Mouse (Mus musculus) bone marrow, adult 2 months (tissue): ENCODE data around the gene Fmo2. TPM values are rescaled to one million over a fixed set of nuclear protein-coding genes. Genes with fewer than 3 reads are reported as not detected.

Experiments used
- H3K27ac ChIP-seq: fragments of 200-500 bp; 2 replicates; pipeline ENCODE4 v1.5.1; 2012; ENCODE audit warnings: low read depth, mild to moderate bottlenecking, control low read depth, inconsistent platforms, low read length; ENCODE audit not compliant: control insufficient read depth, poor library complexity, insufficient read depth
- H3K4me1 ChIP-seq: fragments of 200-500 bp; 2 replicates; pipeline ENCODE4 v1.6.1; 2011; ENCODE audit warnings: low read length; ENCODE audit not compliant: control insufficient read depth, insufficient read depth
- H3K4me3 ChIP-seq: fragments of 200-500 bp; replicated peaks from 2 replicates; pipeline ENCODE3; 2011; ENCODE audit warnings: mild to moderate bottlenecking, low read depth, low read length, control low read depth; ENCODE audit not compliant: control insufficient read depth
- CTCF ChIP-seq: fragments of 200-500 bp; IDR thresholded peaks from 2 replicates; pipeline ENCODE4 v1.5.1; 2011; ENCODE audit warnings: low read length, control low read depth; ENCODE audit not compliant: control insufficient read depth, insufficient read depth
- POLR2A ChIP-seq: fragments of 200-500 bp; IDR thresholded peaks from 2 replicates; pipeline ENCODE4 v1.6.1; 2011; ENCODE audit warnings: low read depth, mild to moderate bottlenecking, control low read depth, low read length, borderline replicate concordance; ENCODE audit not compliant: control insufficient read depth
- WGBS: fragments of 180-500 bp; shearing (Covaris S2); methylation state at CpG from one replicate; pipeline ENCODE4 v1.1.7; 2018; 5-methylcytosine and 5-hydroxymethylcytosine counted together
- polyA plus RNA-seq: library from polyadenylated mRNA; stranded (reverse); fragments of >200 nt; gene quantifications from 2 replicates; pipeline ENCODE4 v1.2.4, GENCODE M21; 2011; ENCODE audit warnings: low replicate concordance; ENCODE audit not compliant: missing spikeins, insufficient read depth, insufficient read length

Fmo2 gene
- polyA plus RNA-seq = 11.6 and 12.1 TPM in 2 replicates

- TF ChIP-seq CTCF (no peak), POLR2A (no peak)
- no peak within 1 kb of the TSS for H3K27ac ChIP-seq
- H3K4me1 ChIP-seq = no peaks in the 10 kb centered on the region
- WGBS = 66% methylated on average over 14 of the region's 14 CpGs
- no peak within 1 kb of the TSS for H3K4me3 ChIP-seq
Observed at GRCm38 (mm10) chr1:162897838-162898811, at the start of gene Fmo2. Gene Fmo2 (minus strand): TSS chr1:162898726.

- TF ChIP-seq CTCF = no peak
- TF ChIP-seq POLR2A = no peak
- H3K27ac ChIP-seq = no peak overlapping the region
- WGBS = 84% methylated on average over 6 of the region's 6 CpGs
- H3K4me1 ChIP-seq = no peaks in the 10 kb centered on the region
- no peak overlapping the region for H3K4me3 ChIP-seq
Observed at GRCm38 (mm10) chr1:162947934-162948333, 49.4 kb upstream of the Fmo2 start.

GRCm38 (mm10) chr1:162946837-162947558 is 48.5 kb upstream of the Fmo2 start:
- Histone ChIP-seq H3K27ac (no peak overlapping the region), H3K4me1 (no peaks in the 10 kb centered on the region), H3K4me3 (no peak overlapping the region)
- TF ChIP-seq POLR2A = no peak
- no peak for TF ChIP-seq CTCF
- 80% methylated on average over 4 of the region's 4 CpGs for WGBS

GRCm38 (mm10) chr1:162943700-162944099 is 45.2 kb upstream of the Fmo2 start:
- TF ChIP-seq POLR2A (no peak), CTCF (no peak)
- 28% methylated on average over 6 of the region's 6 CpGs for WGBS
- no peak overlapping the region for H3K27ac ChIP-seq
- H3K4me3 ChIP-seq = no peak overlapping the region
- H3K4me1 ChIP-seq = no peaks in the 10 kb centered on the region

- H3K4me3 ChIP-seq = no peak overlapping the region
- no peaks in the 10 kb centered on the region for H3K4me1 ChIP-seq
- no peak for TF ChIP-seq POLR2A
- TF ChIP-seq CTCF = no peak
- H3K27ac ChIP-seq = no peak overlapping the region
- 74% methylated on average over 4 of the region's 4 CpGs for WGBS
Observed at GRCm38 (mm10) chr1:162938696-162939351, 40.3 kb upstream of the Fmo2 start.

GRCm38 (mm10) chr1:162937970-162938695 is 39.6 kb upstream of the Fmo2 start:
- Histone ChIP-seq H3K4me3 (no peak overlapping the region), H3K4me1 (no peaks in the 10 kb centered on the region), H3K27ac (no peak overlapping the region)
- WGBS = 68% methylated on average over 5 of the region's 5 CpGs
- TF ChIP-seq CTCF = no peak
- no peak for TF ChIP-seq POLR2A

- Histone ChIP-seq H3K27ac (no peak within 1 kb of the TSS), H3K4me1 (no peaks in the 10 kb centered on the region), H3K4me3 (no peak within 1 kb of the TSS)
- WGBS = 74% methylated on average over 6 of the region's 6 CpGs
- TF ChIP-seq CTCF (no peak), POLR2A (no peak)
Observed at GRCm38 (mm10) chr1:162937415-162937814, 38.9 kb upstream of the Fmo2 start, which contains the start of gene Fmo6. Gene Fmo6 (minus strand): TSS chr1:162937515.
